Mouse (Mus musculus) intestine, embryonic 16.5 days (tissue): ENCODE measurements around the gene Capn2. TPM values are rescaled to one million over a fixed set of nuclear protein-coding genes. Genes with fewer than 3 reads are reported as not detected.
A peak's percentile ranks its signal among the peaks of the same experiment; 100 is the strongest.

ENCODE experiments used
- ATAC-seq: fragments of 200-750 bp; cut with Nextera tagmentation; 2 replicates; pipeline ENCODE4 v1.8.0; 2017; ENCODE audit warnings: moderate TSS enrichment, moderate library complexity
- H3K27ac ChIP-seq: fragments of 300-500 bp; sonication (generic); 2 replicates; pipeline ENCODE4 v1.5.1; 2014; ENCODE audit warnings: mild to moderate bottlenecking, low read length
- H3K27me3 ChIP-seq: fragments of 300-500 bp; sonication (generic); replicated peaks from 2 replicates; pipeline ENCODE4 v1.6.1; 2014; ENCODE audit warnings: low read length, control low read depth, mixed read lengths; ENCODE audit not compliant: control insufficient read depth, insufficient read depth
- H3K36me3 ChIP-seq: fragments of 300-500 bp; sonication (generic); 2 replicates; pipeline ENCODE4 v1.6.1; 2014; ENCODE audit warnings: low read length, control low read depth; ENCODE audit not compliant: control insufficient read depth, insufficient read depth
- H3K4me1 ChIP-seq: fragments of 300-500 bp; sonication (generic); 2 replicates; pipeline ENCODE4 v1.6.1; 2014; ENCODE audit warnings: low read length, control low read depth, mixed read lengths; ENCODE audit not compliant: control insufficient read depth, insufficient read depth
- H3K4me2 ChIP-seq: fragments of 300-500 bp; sonication (generic); 2 replicates; pipeline ENCODE4 v1.6.1; 2014; ENCODE audit warnings: low read depth, low read length, control low read depth
- H3K4me3 ChIP-seq: fragments of 300-500 bp; sonication (generic); 2 replicates; pipeline ENCODE4 v1.5.1; 2014; ENCODE audit warnings: mild to moderate bottlenecking, low read length
- H3K9ac ChIP-seq: fragments of 300-500 bp; sonication (generic); 2 replicates; pipeline ENCODE4 v1.6.1; 2014; ENCODE audit warnings: low read depth, low read length
- H3K9me3 ChIP-seq: fragments of 300-500 bp; sonication (generic); 2 replicates; pipeline ENCODE4 v1.6.1; 2016; ENCODE audit warnings: low read length, control low read depth; ENCODE audit not compliant: control insufficient read depth
- WGBS: fragments of 180-500 bp; shearing (Covaris S2); extraction: QIAGEN DNeasy Blood & Tissue Kit; methylation state at CpG from one replicate; pipeline ENCODE4 v1.1.7; 2014; 5-methylcytosine and 5-hydroxymethylcytosine counted together
- polyA plus RNA-seq: library from polyadenylated mRNA; unstranded; fragments of >200 nt; fragmentation: Nextera tagmentation; extraction: Ambion mirVana; gene quantifications from 2 replicates; pipeline ENCODE4 v1.2.1, GENCODE M21; 2015

Capn2 gene
- polyA plus RNA-seq, 1 experiment from 2014 or later: 77.0 TPM

DNA sequence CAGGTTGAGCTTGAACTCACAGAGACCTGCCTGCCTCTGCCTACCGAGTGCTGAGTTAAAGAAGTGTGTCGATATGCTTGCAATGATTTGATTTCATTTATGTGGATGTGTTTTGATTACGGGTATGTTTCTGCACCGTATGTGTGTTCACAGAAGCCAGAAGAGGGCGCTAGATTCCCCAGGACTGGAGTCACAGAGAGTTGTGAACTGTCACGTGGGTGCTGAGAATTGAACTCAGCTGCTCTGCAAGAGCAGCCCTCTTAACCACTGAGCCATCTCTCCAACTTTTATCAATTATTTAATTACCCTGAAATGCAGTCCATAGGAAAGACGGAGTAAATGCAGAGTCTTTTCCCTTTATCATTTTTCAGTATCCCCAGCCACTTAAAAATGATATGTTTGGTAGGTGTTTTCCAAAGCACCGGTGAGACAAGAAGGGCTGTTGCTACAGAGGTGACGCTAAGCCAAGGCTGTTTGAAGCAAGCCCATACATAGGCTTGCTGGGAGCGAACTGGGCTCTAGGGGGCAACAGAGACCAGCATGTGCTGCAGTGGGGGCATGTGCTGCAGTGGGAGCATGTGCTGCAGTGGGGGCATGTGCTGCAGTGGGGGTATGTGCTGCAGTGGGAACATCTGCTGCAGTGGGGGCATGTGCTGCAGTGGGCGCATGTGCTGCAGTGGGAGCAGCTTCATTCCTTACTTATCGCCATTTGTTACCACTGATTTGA is 36.4 kb upstream of the Capn2 start:
- WGBS: 61% methylated on average over 12 of the region's 12 CpGs
- Histone ChIP-seq H3K9ac (no peak overlapping the region), H3K4me3 (no peak overlapping the region), H3K4me2 (no peak overlapping the region), H3K4me1 (no peaks in the 10 kb centered on the region), H3K27me3 (no peaks in the 10 kb centered on the region), H3K9me3 (no peaks in the 10 kb centered on the region), H3K36me3 (no peaks in the 10 kb centered on the region), H3K27ac (no peak overlapping the region)
- ATAC-seq: peak; percentile 71

DNA sequence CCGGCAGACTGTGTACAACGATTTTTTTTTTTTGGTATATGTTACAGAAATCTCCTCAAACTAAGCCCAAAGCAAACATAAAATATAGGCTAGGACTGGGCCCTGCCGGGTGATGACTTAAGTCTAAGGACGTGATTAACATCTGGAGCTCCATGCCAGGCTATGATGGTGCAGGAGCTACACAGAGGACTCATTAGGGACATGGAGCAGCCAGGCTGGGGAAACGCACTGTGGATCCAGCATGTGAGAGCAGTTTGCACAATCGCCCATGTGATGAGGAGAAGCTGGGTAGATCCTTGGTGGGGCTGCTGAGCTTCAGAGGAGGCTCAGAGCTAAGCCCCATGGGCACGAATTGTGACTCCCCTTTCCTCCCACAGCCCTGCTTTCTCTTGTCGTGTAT is 33.4 kb upstream of the Capn2 start:
- H3K4me3 ChIP-seq: no peak overlapping the region
- no peak for ATAC-seq
- no peak overlapping the region for H3K4me2 ChIP-seq
- no peak overlapping the region for H3K9ac ChIP-seq
- WGBS: 69% methylated on average over 8 of the region's 8 CpGs
- H3K27ac ChIP-seq: no peak overlapping the region
- H3K36me3 ChIP-seq: no peaks in the 10 kb centered on the region
- H3K9me3 ChIP-seq: no peaks in the 10 kb centered on the region
- no peaks in the 10 kb centered on the region for H3K4me1 ChIP-seq
- no peaks in the 10 kb centered on the region for H3K27me3 ChIP-seq

DNA sequence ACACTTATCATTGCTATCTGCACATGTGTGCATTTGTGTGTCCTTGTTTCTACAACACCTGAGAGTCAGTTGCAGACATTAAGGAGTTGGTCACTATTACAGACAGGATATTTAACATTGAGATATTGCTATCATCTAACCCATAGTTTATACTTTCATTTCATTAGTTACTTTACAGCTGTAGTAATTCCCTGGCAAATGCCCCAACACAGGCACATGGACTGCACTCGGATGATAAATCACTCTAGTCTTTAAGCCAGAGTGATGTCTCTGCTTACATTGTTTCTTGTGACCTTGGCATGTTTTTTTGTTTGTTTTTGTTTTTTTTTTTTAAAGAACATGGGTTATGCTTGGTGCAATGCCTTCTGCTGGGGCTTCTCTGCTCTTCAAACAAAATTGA is 26.5 kb upstream of the Capn2 start:
- Histone ChIP-seq H3K36me3 (no peaks in the 10 kb centered on the region), H3K4me1 (peaks cover 3% of the 10 kb centered on the region; the same call in 1 of the 2 replicates), H3K4me3 (no peak overlapping the region), H3K9ac (no peak overlapping the region), H3K27ac (no peak overlapping the region), H3K27me3 (no peaks in the 10 kb centered on the region), H3K4me2 (no peak overlapping the region), H3K9me3 (no peaks in the 10 kb centered on the region)
- 71% methylated on average over 1 of the region's 1 CpGs for WGBS
- ATAC-seq: no peak

- H3K4me3 ChIP-seq: no peak overlapping the region
- ATAC-seq: no peak
- peaks cover 4% of the 10 kb centered on the region; the same call in 1 of the 2 replicates for H3K4me1 ChIP-seq
- H3K9me3 ChIP-seq: no peaks in the 10 kb centered on the region
- H3K36me3 ChIP-seq: no peaks in the 10 kb centered on the region
- H3K27me3 ChIP-seq: no peaks in the 10 kb centered on the region
- H3K27ac ChIP-seq: no peak overlapping the region
- H3K9ac ChIP-seq: no peak overlapping the region
- WGBS: 80% methylated on average over 8 of the region's 8 CpGs
- no peak overlapping the region for H3K4me2 ChIP-seq
Measured at GRCm38 (mm10) chr1:182543136-182543535, 25.7 kb upstream of the Capn2 start.

DNA sequence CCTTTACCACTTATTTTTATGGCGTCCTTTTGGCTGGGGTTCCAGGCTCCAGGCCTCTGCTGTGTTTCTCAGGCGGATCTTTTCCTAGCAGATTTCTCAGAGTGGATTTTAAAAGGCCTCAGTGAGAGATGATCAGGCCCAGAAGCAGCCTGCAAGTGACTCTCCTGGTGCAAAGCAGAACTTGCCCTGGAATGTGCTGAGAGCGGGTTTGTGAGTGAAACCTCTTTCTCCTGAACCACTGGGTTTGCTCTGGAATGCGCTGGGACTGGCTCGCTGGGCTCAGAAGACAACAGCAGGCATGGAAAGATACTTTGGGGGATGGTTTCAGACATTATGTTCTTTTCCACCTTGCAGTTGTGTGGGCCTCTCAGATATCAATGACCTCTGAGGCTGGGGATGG is 24.7 kb upstream of the Capn2 start:
- H3K4me2 ChIP-seq: no peak overlapping the region
- no peaks in the 10 kb centered on the region for H3K27me3 ChIP-seq
- H3K4me1 ChIP-seq: peaks cover 4% of the 10 kb centered on the region; the same call in 1 of the 2 replicates
- WGBS: 68% methylated on average over 5 of the region's 5 CpGs
- H3K9me3 ChIP-seq: no peaks in the 10 kb centered on the region
- H3K27ac ChIP-seq: no peak overlapping the region
- H3K4me3 ChIP-seq: no peak overlapping the region
- no peak for ATAC-seq
- no peak overlapping the region for H3K9ac ChIP-seq
- H3K36me3 ChIP-seq: no peaks in the 10 kb centered on the region

- Histone ChIP-seq H3K9ac (peak overlapping the region; percentile 68), H3K4me1 (peaks cover 4% of the 10 kb centered on the region; the same call in 1 of the 2 replicates), H3K27me3 (no peaks in the 10 kb centered on the region), H3K27ac (no peak overlapping the region), H3K4me2 (peak overlapping the region; percentile 60), H3K4me3 (peak overlapping the region; percentile 40), H3K36me3 (no peaks in the 10 kb centered on the region), H3K9me3 (no peaks in the 10 kb centered on the region)
- peak; percentile 68 for ATAC-seq
- WGBS: 18% methylated on average over 9 of the region's 9 CpGs
Measured at GRCm38 (mm10) chr1:182539023-182539940, 21.9 kb upstream of the Capn2 start.

DNA sequence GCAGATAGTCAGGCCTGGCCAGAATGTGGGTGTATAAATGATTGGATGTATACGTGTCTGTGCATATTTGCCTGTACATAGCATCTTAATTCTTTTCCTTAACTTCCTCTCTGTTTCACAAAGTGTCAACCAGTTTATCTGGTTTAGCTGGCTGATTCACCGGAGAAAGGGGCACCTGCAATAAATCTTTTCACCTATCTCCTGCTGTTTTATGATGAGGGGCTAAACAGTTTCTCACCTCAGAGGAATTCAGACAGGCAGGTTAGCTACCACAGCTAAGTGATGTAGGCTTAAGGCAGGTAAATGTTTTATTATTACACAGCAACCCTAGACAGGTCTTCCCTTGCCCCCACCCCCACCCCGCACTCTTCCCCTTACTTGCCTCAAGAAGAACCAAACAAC is 17.7 kb upstream of the Capn2 start:
- peak; percentile 75 for ATAC-seq

GRCm38 (mm10) chr1:182533583-182533982 is 16.2 kb upstream of the Capn2 start:
- Histone ChIP-seq H3K27ac (no peak overlapping the region), H3K9me3 (0 out of 2 replicates have a peak, but pooled peaks cover 4% of the 10 kb centered on the region), H3K27me3 (no peaks in the 10 kb centered on the region), H3K9ac (no peak overlapping the region), H3K4me2 (no peak overlapping the region), H3K4me1 (no peaks in the 10 kb centered on the region), H3K4me3 (no peak overlapping the region), H3K36me3 (no peaks in the 10 kb centered on the region)
- 81% methylated on average over 3 of the region's 3 CpGs for WGBS
- ATAC-seq: no peak

More for the DNA sequence above, 17.7 kb upstream of the Capn2 start:
- Histone ChIP-seq H3K27ac (no peak overlapping the region), H3K9me3 (0 out of 2 replicates have a peak, but pooled peaks cover 4% of the 10 kb centered on the region), H3K36me3 (no peaks in the 10 kb centered on the region), H3K27me3 (no peaks in the 10 kb centered on the region), H3K4me3 (no peak overlapping the region), H3K4me1 (peaks cover 4% of the 10 kb centered on the region; the same call in 1 of the 2 replicates), H3K4me2 (no peak overlapping the region), H3K9ac (no peak overlapping the region)
- whole genome bisulfite sequencing: 53% methylated on average over 3 of the region's 3 CpGs
